Mouse (Mus musculus) embryo, embryonic 10.5 days (tissue): ENCODE data around the gene Stk33.

Source experiments
- DNase-seq: peaks from one replicate; pipeline ENCODE4 v3.0.0-alpha.2; 2015; ENCODE audit warnings: low spot score

Gene Stk33

GRCm38 (mm10) chr7:109241313-109241712 is 197.6 kb downstream of the Stk33 start:
- DNase-seq = peak; percentile 57

DNA sequence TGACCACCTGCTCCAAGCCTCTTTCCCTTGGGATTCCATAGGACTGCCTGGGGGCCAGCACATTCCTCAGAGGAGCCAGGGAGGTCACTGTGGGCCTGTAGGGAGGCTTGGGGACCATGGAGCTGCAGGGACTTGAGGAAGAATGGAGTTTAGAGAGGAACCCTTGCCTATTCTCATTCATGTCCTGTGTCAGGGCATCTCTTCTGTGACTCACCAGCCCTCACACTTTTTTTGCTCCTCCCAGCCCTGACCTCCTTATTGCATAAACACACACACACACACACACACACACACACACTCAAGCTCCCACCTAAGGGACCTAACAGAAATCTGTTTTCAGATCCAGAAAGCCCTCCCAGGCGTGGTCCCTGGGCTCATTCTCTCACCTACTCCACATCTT is 199.5 kb downstream of the Stk33 start:
- no peak for DNase-seq

GRCm38 (mm10) chr7:109238724-109239123 is 200.2 kb downstream of the Stk33 start:
- no peak for DNase-seq

- DNase-seq = peak; percentile 19
Measured at GRCm38 (mm10) chr7:109234882-109235640, 203.8 kb downstream of the Stk33 start.

DNA sequence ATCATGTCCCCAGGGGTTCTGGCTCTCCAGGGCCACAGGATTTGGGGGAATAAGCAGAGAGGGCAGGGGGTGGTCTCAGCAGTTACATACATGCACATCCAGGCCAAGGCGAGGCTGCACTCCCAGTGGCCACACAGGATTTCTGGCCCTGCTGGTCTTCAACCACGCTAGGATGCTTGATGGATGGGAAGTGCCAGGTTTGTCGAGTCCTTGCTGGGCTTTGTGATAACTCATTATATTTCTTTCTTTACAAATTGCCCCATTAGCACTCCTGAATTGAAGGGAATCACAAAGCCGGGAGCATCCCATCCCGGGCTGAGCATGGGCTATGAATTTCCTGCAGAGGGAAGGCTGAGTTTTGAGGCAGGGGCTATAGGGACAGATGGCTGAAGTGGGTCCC is 204.4 kb downstream of the Stk33 start:
- DNase-seq = peak; percentile 17

DNA sequence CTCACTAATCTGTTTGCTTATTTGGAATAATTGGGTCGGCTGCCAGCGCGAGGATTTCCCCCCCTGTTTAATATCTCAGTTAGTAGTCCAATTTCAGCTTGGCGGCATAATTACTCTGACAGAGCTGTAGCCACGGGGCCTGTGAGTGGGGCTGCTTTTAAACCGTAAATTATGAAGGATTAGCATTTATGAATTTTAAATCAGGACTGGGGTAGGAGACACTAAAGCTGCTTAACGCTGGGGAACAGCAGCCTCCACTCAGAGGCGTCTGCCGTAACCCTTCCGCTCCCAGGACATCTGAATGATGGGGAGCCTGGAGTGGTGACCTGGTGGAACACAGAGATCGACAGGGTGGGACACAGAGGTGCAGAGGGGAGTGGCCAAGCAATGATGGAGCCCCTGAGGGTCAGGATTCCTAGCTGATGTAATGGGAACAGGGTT is 207.0 kb downstream of the Stk33 start:
- DNase-seq = peak; percentile 14

- no peak for DNase-seq
Measured at GRCm38 (mm10) chr7:109231307-109231706, 207.6 kb downstream of the Stk33 start.

- DNase-seq = peak; percentile 85
Measured at GRCm38 (mm10) chr7:109230806-109231205, 208.1 kb downstream of the Stk33 start.
